Mouse (Mus musculus) neutrophil, adult 5-6 weeks (primary cell): ENCODE results near the gene 9630041A04Rik. TPM values are rescaled to one million over a fixed set of nuclear protein-coding genes. Genes with fewer than 3 reads are reported as not detected.

Experiments
- ATAC-seq: fragments of 151-379, 151-347 bp; 2 replicates; pipeline ENCODE4 v1.8.0; 2017; ENCODE audit warnings: mild to moderate bottlenecking, moderate TSS enrichment; ENCODE audit not compliant: insufficient number of reproducible peaks, poor library complexity, low FRiP score, severe bottlenecking; ENCODE audit errors: extremely low read depth
- total RNA-seq: library from RNA; stranded (forward); fragments of 200-1000 nt; gene quantifications from 2 replicates; pipeline ENCODE4 v1.2.3, GENCODE M21; 2017

Gene 9630041A04Rik
- total RNA-seq, 1 experiment from 2014 or later = not detected

GRCm38 (mm10) chr9:101911176-101911866, 49.7 kb downstream of the 9630041A04Rik start:
- no peak for ATAC-seq

GRCm38 (mm10) chr9:101915082-101915481, 53.4 kb downstream of the 9630041A04Rik start:
- ATAC-seq = no peak

GRCm38 (mm10) chr9:101918771-101919170, 57.1 kb downstream of the 9630041A04Rik start:
- no peak for ATAC-seq

GRCm38 (mm10) chr9:101919324-101919723, 57.7 kb downstream of the 9630041A04Rik start:
- ATAC-seq = no peak

- no peak for ATAC-seq
Measured at GRCm38 (mm10) chr9:101922846-101923245, 61.2 kb downstream of the 9630041A04Rik start.

- no peak for ATAC-seq
Measured at GRCm38 (mm10) chr9:101924829-101925228, 63.2 kb downstream of the 9630041A04Rik start.

- ATAC-seq = no peak
Measured at GRCm38 (mm10) chr9:101933946-101934573, 72.4 kb downstream of the 9630041A04Rik start.

- ATAC-seq = no peak
Measured at GRCm38 (mm10) chr9:101934887-101935286, 73.2 kb downstream of the 9630041A04Rik start.

- ATAC-seq = no peak
Measured at GRCm38 (mm10) chr9:101938066-101938465, 76.4 kb downstream of the 9630041A04Rik start.

- no peak for ATAC-seq
Measured at GRCm38 (mm10) chr9:101939006-101939405, 77.4 kb downstream of the 9630041A04Rik start.

GRCm38 (mm10) chr9:101940182-101940581, 78.5 kb downstream of the 9630041A04Rik start:
- no peak for ATAC-seq

- no peak for ATAC-seq
Measured at GRCm38 (mm10) chr9:101942058-101942669, 80.5 kb downstream of the 9630041A04Rik start.

- no peak for ATAC-seq
Measured at GRCm38 (mm10) chr9:101945326-101945725, 83.7 kb downstream of the 9630041A04Rik start.

GRCm38 (mm10) chr9:101945814-101946213, 84.2 kb downstream of the 9630041A04Rik start:
- no peak for ATAC-seq

- no peak for ATAC-seq
Measured at GRCm38 (mm10) chr9:101950101-101950500, 88.5 kb downstream of the 9630041A04Rik start.

- no peak for ATAC-seq
Measured at GRCm38 (mm10) chr9:101954529-101954928, 92.9 kb downstream of the 9630041A04Rik start.

GRCm38 (mm10) chr9:101956228-101956627, 94.6 kb downstream of the 9630041A04Rik start:
- no peak for ATAC-seq

- ATAC-seq = no peak
Measured at GRCm38 (mm10) chr9:101971806-101972205, 110.2 kb downstream of the 9630041A04Rik start.

GRCm38 (mm10) chr9:101972314-101972713, 110.7 kb downstream of the 9630041A04Rik start:
- ATAC-seq = no peak

- ATAC-seq = no peak
Measured at GRCm38 (mm10) chr9:101976884-101977465, 115.3 kb downstream of the 9630041A04Rik start.
